Mouse (Mus musculus): Measurements from ENCODE around the gene Snd1.

DNA sequence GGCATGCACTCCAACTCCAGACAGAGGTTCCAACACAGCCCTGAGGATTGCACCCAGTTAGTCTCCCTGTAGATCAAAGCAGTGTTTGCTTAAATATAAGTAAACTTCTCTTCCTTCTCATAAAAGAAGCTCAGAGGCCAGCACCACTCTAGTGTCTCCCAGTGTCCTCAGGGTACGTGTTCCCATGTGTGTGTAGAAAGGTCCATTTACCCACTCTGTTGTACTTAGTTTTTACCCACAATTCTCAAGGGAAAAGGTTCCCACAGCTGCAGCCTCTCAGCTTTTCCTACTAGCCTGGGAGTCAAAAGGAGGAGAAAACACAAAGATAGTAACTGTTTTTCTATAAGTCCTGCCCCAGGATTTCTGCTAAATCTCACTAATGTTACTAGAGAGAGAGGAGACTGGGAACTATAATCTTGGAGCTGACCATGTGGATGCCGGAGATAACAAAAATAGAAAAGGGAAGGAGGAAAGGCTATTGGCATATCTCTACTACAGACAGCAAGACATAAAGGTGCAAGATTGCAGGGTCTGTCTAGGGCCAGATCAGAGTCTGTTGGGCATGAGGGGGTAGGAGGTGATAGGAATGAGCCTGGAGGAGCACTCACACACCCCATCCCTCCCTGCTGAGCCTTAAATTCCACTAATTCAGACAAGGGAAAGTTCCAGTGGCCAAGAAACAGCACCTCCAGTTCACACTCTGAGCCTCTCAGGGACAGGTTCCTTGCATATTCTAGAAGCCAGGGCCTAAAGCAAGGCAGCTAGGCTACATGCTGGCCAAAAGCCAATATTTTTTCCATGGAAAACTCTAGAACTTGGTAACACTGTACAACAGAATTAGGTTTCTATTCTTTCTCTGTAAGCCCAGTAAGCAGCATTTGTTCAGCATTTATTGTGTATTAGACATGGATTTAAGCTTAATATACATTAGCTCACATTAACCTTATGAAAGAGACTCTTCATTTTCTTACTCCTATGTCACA lies 382.6 kb downstream of the Snd1 start:
- TF ChIP-seq CTCF (IDR thresholded peaks at IDR 0.05; ENCODE audit: low read depth) = no peak
- no peak for TF ChIP-seq EP300 (IDR thresholded peaks at IDR 0.05; ENCODE audit: low read depth)
